Mouse (Mus musculus): Measurements from ENCODE around the gene Tlx3.

Gene Tlx3

DNA sequence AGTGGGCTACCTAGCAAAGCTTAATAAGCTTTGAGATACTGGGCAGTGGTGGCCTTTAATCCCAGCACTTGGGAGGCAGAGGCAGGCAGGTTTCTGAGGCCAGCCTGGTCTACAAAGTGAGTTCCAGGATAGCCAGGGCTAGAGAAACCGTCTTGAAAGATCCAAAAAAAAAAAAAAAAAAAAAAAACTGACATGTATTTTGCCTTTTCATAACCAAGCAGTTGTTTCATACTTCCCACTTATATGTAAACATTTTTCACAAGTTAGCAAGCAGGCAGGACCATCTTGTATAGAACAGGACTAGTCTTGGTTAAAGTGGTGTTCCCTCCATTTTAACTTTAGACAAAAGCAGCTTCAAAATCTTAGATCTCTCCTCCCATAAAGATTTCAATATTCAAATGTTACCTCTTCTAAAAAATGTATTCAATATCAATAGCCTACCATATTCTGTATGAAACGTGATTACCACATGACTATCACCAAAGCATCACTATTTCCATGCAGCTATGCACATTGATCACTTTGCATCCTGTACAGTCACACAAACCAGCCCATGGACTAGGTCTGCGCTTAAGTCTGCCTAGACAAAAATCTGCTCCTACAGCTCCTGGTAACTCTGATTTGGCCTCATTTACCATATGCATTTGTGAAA is 52.1 kb downstream of the Tlx3 start:
- DNase-seq (ENCODE audit: low read depth, low spot score) = no peak
